Mouse (Mus musculus) embryo, embryonic 11.5 days (tissue): ENCODE data around the gene Hist2h4.
"Not testable (repeated sequence)": the region's sequence is repeated elsewhere in the genome, so short reads cannot be mapped to it uniquely, and the experiment has no call there.

ENCODE experiments used
- DNase-seq: peaks from one replicate; pipeline ENCODE4 v3.0.0-alpha.2; 2012; ENCODE audit warnings: low read depth, low spot score

Gene Hist2h4

DNA sequence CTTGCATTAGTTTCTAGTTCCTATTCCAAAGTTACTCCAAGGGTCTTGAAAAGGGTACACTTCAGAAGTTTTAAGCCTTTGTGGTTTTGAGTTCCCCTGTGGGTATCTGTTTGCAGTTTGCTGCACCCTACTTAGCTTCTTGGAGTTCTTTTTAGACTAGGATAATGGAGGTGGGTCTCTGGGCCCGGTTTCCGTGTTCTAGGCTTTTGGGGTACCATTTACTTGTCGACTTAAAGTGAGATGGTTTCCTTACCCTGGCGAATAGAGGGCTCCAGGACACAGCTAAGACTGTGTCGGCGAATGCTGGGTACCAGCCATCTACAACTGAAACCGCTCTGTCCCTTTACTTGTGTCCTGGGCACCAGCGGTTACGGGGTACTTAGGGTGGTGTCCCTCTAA is 41.5 kb downstream of the Hist2h4 start:
- no peak for DNase-seq

DNA sequence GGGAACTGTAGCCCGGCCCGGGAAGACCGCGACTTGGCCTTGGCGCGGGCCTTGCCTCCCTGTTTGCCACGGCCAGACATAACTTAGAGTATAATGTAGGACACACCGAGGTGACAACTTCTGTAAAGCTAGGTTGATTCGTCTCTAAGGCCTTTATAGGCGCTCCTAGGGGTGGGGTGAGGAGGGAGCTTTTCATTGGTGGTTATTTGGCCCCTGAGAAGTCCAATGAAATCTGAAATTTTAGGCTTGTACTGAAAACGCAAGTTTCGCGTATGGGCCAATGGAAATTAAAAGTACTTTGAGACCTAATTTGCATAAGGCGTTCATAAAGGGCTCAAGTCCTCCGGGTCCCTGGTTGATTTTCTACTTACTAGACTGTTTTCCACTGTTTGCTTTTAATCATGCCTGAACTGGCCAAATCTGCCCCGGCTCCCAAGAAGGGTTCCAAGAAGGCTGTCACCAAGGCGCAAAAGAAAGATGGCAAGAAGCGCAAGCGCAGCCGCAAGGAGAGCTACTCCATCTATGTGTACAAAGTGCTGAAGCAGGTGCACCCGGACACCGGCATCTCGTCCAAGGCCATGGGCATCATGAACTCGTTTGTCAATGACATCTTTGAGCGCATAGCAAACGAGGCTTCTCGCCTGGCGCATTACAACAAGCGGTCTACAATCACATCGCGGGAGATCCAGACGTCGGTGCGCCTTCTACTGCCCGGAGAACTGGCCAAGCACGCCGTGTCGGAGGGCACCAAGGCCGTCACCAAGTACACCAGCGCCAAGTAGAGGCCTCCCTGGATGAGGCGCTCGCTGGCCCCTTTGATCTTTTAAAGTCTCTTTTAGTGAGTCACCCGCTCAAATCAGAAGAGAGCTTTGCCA is 42.1 kb downstream of the Hist2h4 start, which contains the start of the genes Hist2h2ac and Hist2h2be:
Hist2h2ac (minus strand) TSS at position 116 of the 875 bp plus-strand sequence.
Hist2h2be (plus strand) TSS at position 355 of the 875 bp plus-strand sequence.
- peak; percentile 85 for DNase-seq

DNA sequence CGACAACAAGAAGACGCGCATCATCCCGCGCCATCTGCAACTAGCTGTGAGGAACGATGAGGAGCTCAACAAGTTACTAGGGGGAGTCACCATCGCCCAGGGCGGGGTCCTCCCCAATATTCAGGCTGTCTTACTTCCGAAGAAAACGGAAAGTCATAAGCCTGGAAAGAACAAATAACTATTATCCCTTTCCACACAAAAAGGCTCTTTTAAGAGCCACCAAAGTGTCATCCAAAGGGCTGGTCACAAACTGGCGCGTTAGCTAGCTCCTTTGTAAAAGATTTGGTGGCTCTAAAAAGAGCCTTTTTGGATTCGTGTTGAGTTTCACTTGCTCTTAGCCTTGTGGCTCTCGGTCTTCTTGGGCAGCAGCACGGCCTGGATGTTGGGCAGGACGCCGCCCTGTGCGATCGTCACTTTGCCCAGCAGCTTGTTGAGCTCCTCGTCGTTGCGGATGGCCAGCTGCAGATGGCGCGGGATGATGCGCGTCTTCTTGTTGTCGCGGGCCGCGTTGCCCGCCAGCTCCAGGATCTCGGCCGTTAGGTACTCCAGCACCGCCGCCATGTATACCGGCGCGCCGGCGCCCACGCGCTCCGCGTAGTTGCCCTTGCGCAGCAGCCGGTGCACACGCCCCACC is 42.9 kb downstream of the Hist2h4 start:
- DNase-seq, result not testable (repeated sequence)

DNA sequence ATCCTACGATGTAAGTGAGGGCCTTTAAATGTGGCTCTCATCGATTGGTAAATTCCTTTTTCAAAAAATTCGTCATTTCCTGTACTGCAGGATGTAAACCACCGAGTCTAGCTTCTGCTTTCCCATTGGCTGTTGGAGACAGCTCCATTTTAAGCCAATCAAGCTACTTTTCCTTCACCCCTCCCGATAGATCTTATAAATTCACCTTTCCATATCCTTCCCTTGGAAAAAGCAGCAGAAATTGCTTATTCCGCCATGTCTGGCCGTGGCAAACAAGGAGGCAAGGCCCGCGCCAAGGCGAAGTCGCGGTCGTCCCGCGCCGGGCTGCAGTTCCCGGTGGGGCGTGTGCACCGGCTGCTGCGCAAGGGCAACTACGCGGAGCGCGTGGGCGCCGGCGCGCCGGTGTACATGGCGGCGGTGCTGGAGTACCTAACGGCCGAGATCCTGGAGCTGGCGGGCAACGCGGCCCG is 43.4 kb downstream of the Hist2h4 start, which contains the start of the genes Bola1 and Hist2h2ab:
Bola1 (minus strand) TSS at position 49 of the 470 bp plus-strand sequence.
Hist2h2ab (plus strand) TSS at position 205 of the 470 bp plus-strand sequence.
- no peak for DNase-seq

DNA sequence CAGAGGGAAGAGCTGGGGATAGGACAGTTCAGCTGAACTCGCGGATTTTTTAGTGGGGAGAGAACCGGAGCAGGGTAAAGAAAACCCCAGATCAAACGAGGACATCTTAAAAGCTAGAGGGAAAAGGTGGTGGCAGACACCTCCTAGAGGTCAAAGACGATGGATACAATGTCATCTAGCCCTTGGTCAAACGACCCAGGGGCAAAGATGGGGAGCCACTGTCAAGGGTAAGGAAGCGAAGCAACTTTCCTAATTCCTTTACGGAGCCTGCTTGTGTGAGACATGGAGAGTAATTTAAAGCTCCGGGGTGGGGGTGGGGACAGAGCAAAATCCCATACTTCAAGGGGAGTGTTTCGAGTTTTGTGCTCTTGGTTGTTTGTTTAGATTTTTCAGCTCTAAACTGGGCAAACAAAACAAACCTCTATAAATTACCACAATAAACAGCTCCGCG is 43.9 kb downstream of the Hist2h4 start:
- DNase-seq, result no peak
